Mouse (Mus musculus) lung, adult 2 months (tissue): ENCODE data around the gene Inpp5a. TPM values are rescaled to one million over a fixed set of nuclear protein-coding genes. Genes with fewer than 3 reads are reported as not detected.

ENCODE experiments used
- DNase-seq: peaks from one replicate; pipeline ENCODE4 v3.0.0; 2022
- H3K4me1 ChIP-seq: fragments of 200-500 bp; 2 replicates; pipeline ENCODE4 v1.6.1; 2011; ENCODE audit warnings: low read length; ENCODE audit not compliant: control insufficient read depth, insufficient read depth
- H3K4me3 ChIP-seq: fragments of 200-500 bp; replicated peaks from 2 replicates; pipeline ENCODE3; 2011; ENCODE audit warnings: low read depth, mild to moderate bottlenecking, control low read depth, low read length; ENCODE audit errors: extremely low read depth
- CTCF ChIP-seq: fragments of 200-500 bp; IDR thresholded peaks from 2 replicates; pipeline ENCODE4 v1.5.1; 2011; ENCODE audit warnings: mild to moderate bottlenecking, low read length, control low read depth; ENCODE audit not compliant: insufficient read depth
- POLR2A ChIP-seq: fragments of 200-500 bp; IDR thresholded peaks from 2 replicates; pipeline ENCODE4 v1.6.1; 2011; ENCODE audit warnings: low read depth, mild to moderate bottlenecking, control low read depth, low read length, borderline replicate concordance; ENCODE audit errors: extremely low read depth
- WGBS: fragments of 180-500 bp; shearing (Covaris S2); methylation state at CpG from one replicate; pipeline ENCODE4 v1.1.7; 2018; 5-methylcytosine and 5-hydroxymethylcytosine counted together
- polyA plus RNA-seq: library from polyadenylated mRNA; depleted of rRNA; stranded (reverse); fragments of >200 nt; gene quantifications from 2 replicates; pipeline ENCODE4 v1.2.3, GENCODE M21; 2012

The Inpp5a gene
- polyA plus RNA-seq, 1 experiment = 61.0 TPM

DNA sequence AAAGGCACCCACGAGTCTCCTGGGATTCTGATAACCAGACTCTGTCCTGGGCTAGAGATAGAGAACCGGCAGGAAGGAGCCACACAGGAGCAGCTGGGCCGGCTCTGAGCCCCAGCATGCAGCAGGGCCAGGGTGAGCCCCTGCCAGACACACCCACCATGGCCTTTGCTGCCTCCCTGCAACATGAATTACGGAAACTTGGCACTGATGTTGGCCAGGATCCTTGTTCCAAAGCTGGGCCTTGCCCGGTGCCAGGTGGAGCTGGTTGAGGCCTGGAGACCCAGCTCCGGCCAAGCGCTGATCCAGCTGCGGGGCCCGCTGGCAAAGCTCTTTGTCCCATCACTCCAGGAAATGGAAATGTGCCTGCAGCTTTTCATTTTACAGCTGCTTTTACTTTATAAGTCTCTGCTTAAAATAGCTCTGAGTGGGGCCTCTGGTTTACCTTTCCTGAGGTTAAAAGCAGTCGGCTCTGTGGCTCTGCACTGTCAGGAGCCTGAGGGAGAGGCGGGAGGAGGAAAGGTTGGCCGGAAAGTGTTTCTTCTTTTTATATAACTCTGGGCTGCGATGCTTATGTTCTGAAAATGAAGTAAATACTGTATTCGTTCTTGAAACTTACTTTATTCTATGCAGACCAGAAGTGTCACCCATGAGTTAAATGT is 20.1 kb upstream of the Inpp5a start:
- WGBS = 22% methylated on average over 14 of the region's 14 CpGs
- TF ChIP-seq POLR2A = no peak
- TF ChIP-seq CTCF = no peak
- no peak overlapping the region for H3K4me3 ChIP-seq
- DNase-seq = peak; percentile 63
- peaks cover 51% of the 10 kb centered on the region for H3K4me1 ChIP-seq

DNA sequence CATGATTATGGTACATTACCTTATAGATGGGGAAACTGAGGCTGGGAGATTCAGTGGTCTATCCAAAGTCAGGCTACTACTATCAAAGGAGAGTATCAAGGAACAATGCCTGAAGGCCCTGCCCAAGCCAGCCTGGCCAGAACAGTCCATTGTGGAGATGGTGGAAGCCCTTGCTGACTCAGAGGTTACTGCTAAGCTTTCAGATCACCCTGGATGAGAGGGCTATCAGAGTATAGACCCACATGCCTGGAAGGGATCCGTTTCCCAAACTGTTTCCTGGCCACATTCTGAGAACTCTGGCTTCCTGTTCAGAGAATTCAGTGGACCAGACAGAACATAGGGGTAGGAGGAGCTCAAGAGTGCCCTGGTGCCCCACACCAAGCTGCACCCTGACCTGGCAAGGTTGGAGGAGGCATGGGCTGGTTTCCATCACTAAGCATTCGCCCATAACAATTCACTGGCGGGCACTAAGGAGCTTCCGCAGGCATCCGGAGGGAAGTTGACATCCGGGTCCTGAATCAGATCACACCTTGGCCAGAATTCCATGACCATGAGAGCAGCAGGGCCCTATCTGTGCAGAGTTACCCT is 19.3 kb upstream of the Inpp5a start:
- Histone ChIP-seq H3K4me1 (peaks cover 46% of the 10 kb centered on the region), H3K4me3 (no peak overlapping the region)
- 66% methylated on average over 6 of the region's 6 CpGs for WGBS
- DNase-seq = no peak
- TF ChIP-seq POLR2A (no peak), CTCF (no peak)

- Histone ChIP-seq H3K4me3 (no peak overlapping the region), H3K4me1 (peaks cover 31% of the 10 kb centered on the region)
- TF ChIP-seq POLR2A (no peak), CTCF (no peak)
- DNase-seq = no peak
These were observed 17.5 kb upstream of the Inpp5a start for GRCm38 (mm10) chr7:139371389-139371788.

GRCm38 (mm10) chr7:139377381-139377780 is 11.5 kb upstream of the Inpp5a start:
- Histone ChIP-seq H3K4me3 (no peak overlapping the region), H3K4me1 (no peaks in the 10 kb centered on the region)
- DNase-seq = no peak
- WGBS = 67% methylated on average over 7 of the region's 7 CpGs
- no peak for TF ChIP-seq CTCF
- TF ChIP-seq POLR2A = no peak

GRCm38 (mm10) chr7:139378355-139378754 is 10.6 kb upstream of the Inpp5a start:
- no peak for TF ChIP-seq POLR2A
- TF ChIP-seq CTCF = no peak
- WGBS = 87% methylated on average over 3 of the region's 3 CpGs
- Histone ChIP-seq H3K4me1 (no peaks in the 10 kb centered on the region), H3K4me3 (no peak overlapping the region)
- no peak for DNase-seq

- DNase-seq = no peak
- WGBS = 76% methylated on average over 2 of the region's 2 CpGs
- Histone ChIP-seq H3K4me3 (no peak overlapping the region), H3K4me1 (no peaks in the 10 kb centered on the region)
- TF ChIP-seq POLR2A = no peak
- no peak for TF ChIP-seq CTCF
These were observed 9.2 kb upstream of the Inpp5a start for GRCm38 (mm10) chr7:139379745-139380144.

GRCm38 (mm10) chr7:139380225-139380624 is 8.7 kb upstream of the Inpp5a start:
- no peak for TF ChIP-seq POLR2A
- no peak for TF ChIP-seq CTCF
- WGBS = 65% methylated on average over 4 of the region's 4 CpGs
- DNase-seq = no peak
- H3K4me1 ChIP-seq = no peaks in the 10 kb centered on the region
- no peak overlapping the region for H3K4me3 ChIP-seq

DNA sequence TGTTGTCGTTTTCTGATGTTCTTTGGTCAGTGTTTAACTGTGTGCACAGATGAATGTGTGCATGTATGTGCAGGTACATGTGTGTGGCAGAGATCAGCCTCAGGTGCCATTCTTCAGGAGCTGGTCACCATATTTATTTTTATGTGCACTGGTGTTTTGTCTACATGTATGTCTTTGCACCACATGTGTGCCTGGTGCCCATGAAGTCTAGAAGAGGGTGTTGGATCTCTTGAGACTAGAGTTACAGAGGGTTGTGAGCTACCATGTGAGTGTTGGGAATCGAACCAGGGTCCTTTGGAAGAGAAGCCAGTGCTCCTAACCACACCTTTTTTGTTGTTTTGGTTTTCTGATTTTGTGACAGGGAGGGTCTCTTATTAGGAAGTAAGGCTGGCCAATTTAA is 7.0 kb upstream of the Inpp5a start:
- no peaks in the 10 kb centered on the region for H3K4me1 ChIP-seq
- TF ChIP-seq POLR2A (no peak), CTCF (no peak)
- WGBS = 81% methylated on average over 2 of the region's 2 CpGs
- no peak for DNase-seq
- H3K4me3 ChIP-seq = no peak overlapping the region

DNA sequence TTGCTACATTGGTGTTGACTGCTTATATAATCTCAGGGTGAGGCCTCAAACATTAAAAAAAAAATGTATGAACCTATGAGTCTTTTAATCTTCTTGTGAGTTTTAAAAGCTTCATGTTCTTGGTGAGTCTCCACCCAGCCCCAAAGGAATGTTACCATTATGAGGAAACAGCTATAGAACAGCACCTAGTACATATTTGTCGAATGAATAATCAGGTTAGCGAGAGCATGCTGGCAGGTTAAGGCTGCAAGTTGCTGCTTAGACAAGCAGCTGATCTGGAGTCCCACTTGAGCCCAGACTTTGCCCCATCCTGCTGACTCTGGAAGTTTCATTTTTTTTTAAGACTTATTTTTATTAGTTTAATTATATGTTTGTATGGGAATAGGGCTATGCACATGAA is 6.1 kb upstream of the Inpp5a start:
- Histone ChIP-seq H3K4me3 (no peak overlapping the region), H3K4me1 (no peaks in the 10 kb centered on the region)
- DNase-seq = no peak
- TF ChIP-seq POLR2A (no peak), CTCF (no peak)
- WGBS = 64% methylated on average over 2 of the region's 2 CpGs

DNA sequence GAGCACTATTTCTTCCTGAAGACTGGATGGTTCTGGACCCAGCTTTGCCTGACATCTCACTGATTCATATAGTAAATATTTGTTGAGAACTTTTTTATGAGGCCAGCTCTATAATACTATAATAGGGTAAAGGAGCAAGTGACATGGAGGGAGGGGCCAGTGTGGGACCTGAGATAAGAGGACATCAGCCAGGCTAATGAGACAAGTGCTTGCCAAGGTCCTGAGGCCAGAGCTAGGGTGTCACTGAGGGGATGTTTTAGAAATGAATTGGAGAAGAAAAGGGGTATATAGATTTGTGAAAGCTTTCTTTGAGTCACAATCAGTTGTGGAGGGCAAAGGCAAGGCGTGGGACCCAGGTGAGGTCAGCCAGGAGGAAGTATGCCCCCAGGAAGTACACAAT is 4.4 kb upstream of the Inpp5a start:
- TF ChIP-seq CTCF (no peak), POLR2A (no peak)
- Histone ChIP-seq H3K4me1 (no peaks in the 10 kb centered on the region), H3K4me3 (no peak overlapping the region)
- no peak for DNase-seq
- WGBS = 91% methylated on average over 1 of the region's 1 CpGs

DNA sequence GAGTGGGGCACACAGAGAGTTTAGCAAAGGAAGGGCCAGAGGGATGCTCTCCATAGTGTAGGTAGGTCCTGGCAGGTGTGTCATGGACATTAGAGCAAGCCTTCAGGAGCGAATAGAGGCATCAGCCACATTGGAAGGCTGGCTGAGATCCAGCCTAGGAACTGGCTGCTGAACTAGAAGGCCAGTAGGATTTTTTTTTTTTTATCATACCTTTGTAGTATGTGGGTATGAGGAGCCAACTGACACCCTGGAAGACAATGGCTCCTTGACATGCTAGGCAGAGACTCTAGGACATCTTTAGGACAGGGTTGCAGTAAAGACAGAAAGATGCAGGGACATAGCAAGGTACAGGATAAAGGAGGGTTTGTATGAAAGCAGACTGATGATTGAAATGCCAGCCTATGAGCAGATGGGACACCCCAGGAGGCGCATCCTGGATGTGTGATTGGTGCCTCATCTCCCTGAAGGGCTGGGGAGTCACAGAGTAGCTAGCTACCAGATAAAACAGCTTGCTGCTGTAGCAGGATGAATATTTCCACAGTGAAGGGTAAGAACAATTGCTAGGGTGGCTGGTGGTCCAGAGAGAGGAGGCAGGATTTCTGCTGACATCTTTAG is 3.9 kb upstream of the Inpp5a start:
- 88% methylated on average over 2 of the region's 2 CpGs for WGBS
- H3K4me3 ChIP-seq = no peak overlapping the region

More for the DNA sequence above, 3.9 kb upstream of the Inpp5a start:
- TF ChIP-seq CTCF = no peak
- TF ChIP-seq POLR2A = no peak
- H3K4me1 ChIP-seq = no peaks in the 10 kb centered on the region
- DNase-seq = no peak
